Mouse (Mus musculus) CH12.LX (cell line): Measurements from ENCODE around the gene Grtp1. TPM values are rescaled to one million over a fixed set of nuclear protein-coding genes. Genes with fewer than 3 reads are reported as not detected.

Source experiments
- DNase-seq: peaks from one replicate; pipeline ENCODE4 v3.0.0-alpha.2; 2013; ENCODE audit errors: extremely low read depth
- H3K27ac ChIP-seq: 2 replicates; pipeline ENCODE4 v1.5.1; 2012; ENCODE audit warnings: low read depth, mild to moderate bottlenecking, control low read depth, moderate library complexity; ENCODE audit not compliant: insufficient read depth
- H3K27me3 ChIP-seq: replicated peaks from 2 replicates; pipeline ENCODE3; 2012; ENCODE audit warnings: inconsistent platforms
- H3K36me3 ChIP-seq, 2 experiments: replicated peaks in 1 of 2; 2 replicates each; pipeline versions ENCODE3 to v1.6.1; 2012; ENCODE audit warnings: inconsistent platforms in 1 of 2, low read length in 1 of 2, mild to moderate bottlenecking in 1 of 2, mixed read lengths in 1 of 2, moderate library complexity in 1 of 2; ENCODE audit not compliant: control insufficient read depth in 1 of 2, insufficient read depth in 1 of 2
- H3K4me1 ChIP-seq, 2 experiments: 2 replicates each; pipeline ENCODE4 v1.6.1; 2012; ENCODE audit warnings: inconsistent platforms in 1 of 2, moderate library complexity in 1 of 2; ENCODE audit not compliant: insufficient read depth in 2 of 2, control insufficient read depth in 1 of 2
- H3K4me2 ChIP-seq: 2 replicates; pipeline ENCODE4 v1.6.1; 2012; ENCODE audit warnings: low read depth, mild to moderate bottlenecking, control low read depth; ENCODE audit not compliant: poor library complexity, insufficient read depth, severe bottlenecking
- H3K4me3 ChIP-seq, 3 experiments: fragments of 150-350 bp in 1 of 3; sonication (generic) in 1 of 3; replicated peaks in 1 of 3; 2 replicates each; pipeline versions ENCODE3 to v1.5.1; 2011 to 2012; ENCODE audit warnings: low read depth in 2 of 3, low read length in 2 of 3, mild to moderate bottlenecking in 2 of 3, moderate library complexity in 2 of 3, control low read depth in 1 of 3, improper control_type of control experiment in 1 of 3, inconsistent platforms in 1 of 3, mixed read lengths in 1 of 3; ENCODE audit not compliant: poor library complexity in 1 of 3
- H3K79me2 ChIP-seq: replicated peaks from 2 replicates; pipeline ENCODE4 v1.6.1; 2012; ENCODE audit warnings: mild to moderate bottlenecking, moderate library complexity; ENCODE audit not compliant: control insufficient read depth, poor library complexity, insufficient read depth, severe bottlenecking; ENCODE audit errors: extremely low read depth
- H3K9ac ChIP-seq: 2 replicates; pipeline ENCODE4 v1.6.1; 2012; ENCODE audit warnings: low read depth, mild to moderate bottlenecking, control low read depth, moderate library complexity; ENCODE audit not compliant: insufficient read depth
- H3K9me3 ChIP-seq: replicated peaks from 2 replicates; pipeline ENCODE3; 2012; ENCODE audit warnings: low read length, inconsistent platforms, mixed read lengths
- ELF1 ChIP-seq: IDR thresholded peaks from 2 replicates; pipeline ENCODE4 v1.6.1; 2014; ENCODE audit warnings: low read depth, mild to moderate bottlenecking, inconsistent platforms, low read length, improper control_type of control experiment
- EP300 ChIP-seq: IDR thresholded peaks from 2 replicates; pipeline ENCODE4 v1.6.1; 2011; ENCODE audit warnings: low read length, improper control_type of control experiment
- GABPA ChIP-seq: IDR thresholded peaks from 2 replicates; pipeline ENCODE4 v1.6.1; 2012; ENCODE audit warnings: low read depth, low read length, improper control_type of control experiment, inconsistent platforms; ENCODE audit not compliant: insufficient replicate concordance
- MAFK ChIP-seq: IDR thresholded peaks from 2 replicates; pipeline ENCODE4 v1.6.1; 2011; ENCODE audit warnings: low read length, improper control_type of control experiment; ENCODE audit not compliant: insufficient replicate concordance
- NELFE ChIP-seq: IDR thresholded peaks from 2 replicates; pipeline ENCODE4 v1.6.1; 2011; ENCODE audit warnings: low read depth, low read length, improper control_type of control experiment
- NRF1 ChIP-seq: IDR thresholded peaks from 2 replicates; pipeline ENCODE4 v1.6.1; 2014; ENCODE audit warnings: low read depth, mild to moderate bottlenecking, inconsistent platforms, low read length, improper control_type of control experiment, moderate library complexity
- POLR2AphosphoS2 ChIP-seq: IDR thresholded peaks from 2 replicates; pipeline ENCODE4 v1.6.1; 2011; ENCODE audit warnings: low read depth, low read length, improper control_type of control experiment
- SIN3A ChIP-seq: IDR thresholded peaks from 2 replicates; pipeline ENCODE4 v1.6.1; 2012; ENCODE audit warnings: low read length, improper control_type of control experiment, inconsistent platforms
- SMC3 ChIP-seq: IDR thresholded peaks from 2 replicates; pipeline ENCODE4 v1.6.1; 2011; ENCODE audit warnings: low read depth, low read length, improper control_type of control experiment
- TBP ChIP-seq: conservative IDR thresholded peaks from 2 replicates; pipeline ENCODE4 v1.6.1; 2011; ENCODE audit warnings: low read depth, low read length, improper control_type of control experiment
- TCF12 ChIP-seq: IDR thresholded peaks from 2 replicates; pipeline ENCODE4 v1.6.1; 2014; ENCODE audit warnings: low read depth, mild to moderate bottlenecking, inconsistent platforms, low read length, improper control_type of control experiment
- USF1 ChIP-seq: IDR thresholded peaks from 2 replicates; pipeline ENCODE4 v1.6.1; 2014; ENCODE audit warnings: low read depth, mild to moderate bottlenecking, inconsistent platforms, low read length, improper control_type of control experiment
- ZKSCAN1 ChIP-seq: IDR thresholded peaks from 2 replicates; pipeline ENCODE4 v1.6.1; 2012; ENCODE audit warnings: low read depth, inconsistent platforms, low read length, improper control_type of control experiment, borderline replicate concordance
- ZMIZ1 ChIP-seq: IDR thresholded peaks from 2 replicates; pipeline ENCODE4 v1.6.1; 2012; ENCODE audit warnings: low read depth, mild to moderate bottlenecking, inconsistent platforms, low read length, improper control_type of control experiment
- ZNF384 ChIP-seq: IDR thresholded peaks from 2 replicates; pipeline ENCODE4 v1.6.1; 2012; ENCODE audit warnings: low read depth, low read length, improper control_type of control experiment, inconsistent platforms
- dilution Hi-C: fragments of 300-500 bp; cut with MboI; formaldehyde crosslinking; loops from 2 replicates; pipeline ENCODE4 v1.14.3; 2020; ENCODE audit warnings: low sequenced_read_pairs; ENCODE audit not compliant: extremely low pct_unique_long_range_greater_than_20kb, extremely low pct_ligation_motif_present
- in situ Hi-C: fragments of 300-500 bp; cut with MboI; formaldehyde crosslinking; loops from 3 replicates; pipeline ENCODE4 v1.14.3; 2019; ENCODE audit warnings: low sequenced_read_pairs, low pct_ligation_motif_present, low pct_unique_long_range_greater_than_20kb, mixed read lengths
- polyA plus RNA-seq: library from polyadenylated mRNA; unstranded; fragments of >175 nt; gene quantifications from 2 replicates; pipeline ENCODE4 v1.2.1, GENCODE M21; 2012; ENCODE audit warnings: low read depth; ENCODE audit not compliant: insufficient read length
- total RNA-seq, 2 experiments: library from RNA; depleted of rRNA; stranded (reverse); fragments of 300-350 nt in 1 of 2; fragments of >200 nt in 1 of 2; gene quantifications; 2 replicates each; pipeline ENCODE4 v1.2.3; 2012 to 2014

Gene Grtp1
- total and polyA plus RNA-seq, 3 experiments, result 0.04 to 0.13 TPM; not detected in 1

- TF ChIP-seq TBP (peak; percentile 92), NRF1 (no peak), GABPA (no peak), USF1 (no peak), ZNF384 (no peak), ELF1 (no peak), TCF12 (no peak)
- H3K4me1 ChIP-seq, result peaks cover 15 to 24% of the 10 kb centered on the region in 2 experiments
- no peaks in the 10 kb centered on the region for H3K79me2 ChIP-seq
- no peak overlapping the region for H3K9ac ChIP-seq
- H3K36me3 ChIP-seq, result no peaks in the 10 kb centered on the region
- no peaks in the 10 kb centered on the region for H3K9me3 ChIP-seq
- peaks cover 72% of the 10 kb centered on the region for H3K27me3 ChIP-seq
- no peak overlapping the region for H3K4me2 ChIP-seq
- no peak for DNase-seq
- H3K4me3 ChIP-seq, result no peak overlapping the region
- in situ Hi-C loops (loop anchor here (25.0 kb wide), 1 partner anchor 231 kb away; no protein-coding TSS in a partner anchor), dilution Hi-C loops (no loop called here)
- H3K27ac ChIP-seq, result no peak overlapping the region
Observed at GRCm38 (mm10) chr8:13218441-13218840, 18.0 kb upstream of the Grtp1 start.

DNA sequence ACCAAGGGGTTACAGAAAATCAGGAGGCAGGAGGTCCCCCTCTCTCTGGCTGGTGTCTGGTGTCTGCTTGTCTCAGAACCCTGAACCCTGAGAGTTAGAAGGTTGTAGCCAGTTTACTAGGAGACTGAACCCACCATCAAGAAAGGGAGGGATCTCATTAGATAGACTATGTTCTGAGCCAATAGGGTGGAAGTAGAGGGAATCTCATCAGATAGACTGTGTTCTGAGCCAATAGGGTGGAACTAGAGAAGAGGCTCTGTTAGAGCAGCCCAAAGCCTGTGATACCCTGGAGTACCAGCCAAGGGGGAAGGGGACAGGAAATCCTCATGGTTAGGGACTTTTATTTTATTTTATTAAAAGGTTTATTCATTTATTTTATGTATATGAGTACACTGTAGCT is 17.6 kb upstream of the Grtp1 start:
- dilution Hi-C loops, result no loop called here
- Histone ChIP-seq H3K36me3 (no peaks in the 10 kb centered on the region), H3K27ac (no peak overlapping the region), H3K79me2 (no peaks in the 10 kb centered on the region), H3K4me3 (no peak overlapping the region), H3K9ac (no peak overlapping the region), H3K4me1 (peaks cover 18 to 29% of the 10 kb centered on the region in 2 experiments), H3K9me3 (no peaks in the 10 kb centered on the region), H3K4me2 (no peak overlapping the region), H3K27me3 (peaks cover 68% of the 10 kb centered on the region)
- in situ Hi-C loops, result loop anchor here (25.0 kb wide), 1 partner anchor 231 kb away; no protein-coding TSS in a partner anchor
- no peak for DNase-seq
- TF ChIP-seq ELF1 (no peak), SIN3A (no peak), GABPA (no peak), ZMIZ1 (no peak), ZNF384 (no peak), SMC3 (no peak), POLR2AphosphoS2 (no peak), MAFK (no peak), ZKSCAN1 (no peak), NELFE (no peak), EP300 (no peak)
